Mouse (Mus musculus) liver, embryonic 14.5 days (tissue): ENCODE measurements at regions not wholly inside any gene's neighbourhood (a gene's known extent, or its start where the extent isn't known, plus 50 kb on each side); places are given as distances from the start of the nearest gene placed in this dataset.

Experiments used
- ATAC-seq: fragments of 200-750 bp; cut with Nextera tagmentation; 2 replicates; pipeline ENCODE4 v1.8.0; 2017; ENCODE audit warnings: moderate number of reproducible peaks, mild to moderate bottlenecking, moderate library complexity; ENCODE audit not compliant: insufficient read depth
- DNase-seq, 3 experiments: peaks; one replicate each; pipeline ENCODE4 v3.0.0-alpha.2; 2012 to 2013; ENCODE audit warnings: low read depth in 3 of 3, low spot score in 3 of 3
- H3K27ac ChIP-seq: fragments of 300-500 bp; sonication (generic); 2 replicates; pipeline ENCODE4 v1.5.1; 2014; ENCODE audit warnings: moderate library complexity, mild to moderate bottlenecking, control low read depth, inconsistent platforms
- H3K27me3 ChIP-seq: fragments of 300-500 bp; sonication (generic); 2 replicates; pipeline ENCODE4 v1.6.1; 2014; ENCODE audit warnings: mild to moderate bottlenecking, low read length, moderate library complexity; ENCODE audit not compliant: control insufficient read depth, insufficient read depth
- H3K36me3 ChIP-seq: fragments of 300-500 bp; sonication (generic); replicated peaks from 2 replicates; pipeline ENCODE4 v1.6.1; 2014; ENCODE audit warnings: low read depth; ENCODE audit not compliant: control insufficient read depth, insufficient read depth
- H3K4me1 ChIP-seq, 2 experiments: fragments of 200-500 bp in 1 of 2; fragments of 300-500 bp in 1 of 2; sonication (generic) in 1 of 2; replicated peaks; 2 replicates each; pipeline ENCODE4 v1.6.1; 2012 to 2014; ENCODE audit warnings: antibody characterized with exemption in 1 of 2, inconsistent platforms in 1 of 2, low read length in 1 of 2; ENCODE audit not compliant: control insufficient read depth in 2 of 2, insufficient read depth in 2 of 2
- H3K4me2 ChIP-seq: fragments of 300-500 bp; sonication (generic); 2 replicates; pipeline ENCODE4 v1.6.1; 2014; ENCODE audit warnings: low read depth, mild to moderate bottlenecking, control low read depth, moderate library complexity
- H3K4me3 ChIP-seq, 2 experiments: fragments of 200-500 bp in 1 of 2; fragments of 300-500 bp in 1 of 2; sonication (generic) in 1 of 2; 2 replicates each; pipeline ENCODE4 v1.5.1; 2012 to 2014; ENCODE audit warnings: low read depth in 2 of 2, low read length in 2 of 2, mild to moderate bottlenecking in 2 of 2, control low read depth in 1 of 2, inconsistent platforms in 1 of 2, moderate library complexity in 1 of 2; ENCODE audit not compliant: insufficient read depth in 1 of 2
- H3K9ac ChIP-seq: fragments of 300-500 bp; sonication (generic); replicated peaks from 2 replicates; pipeline ENCODE4 v1.6.1; 2014; ENCODE audit warnings: mild to moderate bottlenecking, control low read depth, moderate library complexity
- H3K9me3 ChIP-seq: fragments of 300-500 bp; sonication (generic); 2 replicates; pipeline ENCODE4 v1.6.1; 2016; ENCODE audit warnings: low read length, mixed read lengths; ENCODE audit not compliant: control insufficient read depth
- CTCF ChIP-seq: IDR thresholded peaks from 2 replicates; pipeline ENCODE4 v1.5.1; 2016; ENCODE audit warnings: antibody characterized with exemption, low read depth, control low read depth
- EP300 ChIP-seq: IDR thresholded peaks from 2 replicates; pipeline ENCODE4 v1.6.1; 2016; ENCODE audit warnings: antibody characterized with exemption, low read depth
- WGBS: fragments of 180-500 bp; shearing (Covaris S2); extraction: QIAGEN DNeasy Blood & Tissue Kit; methylation state at CpG from one replicate; pipeline ENCODE4 v1.1.7; 2014; ENCODE audit not compliant: insufficient replicate concordance; 5-methylcytosine and 5-hydroxymethylcytosine counted together

DNA sequence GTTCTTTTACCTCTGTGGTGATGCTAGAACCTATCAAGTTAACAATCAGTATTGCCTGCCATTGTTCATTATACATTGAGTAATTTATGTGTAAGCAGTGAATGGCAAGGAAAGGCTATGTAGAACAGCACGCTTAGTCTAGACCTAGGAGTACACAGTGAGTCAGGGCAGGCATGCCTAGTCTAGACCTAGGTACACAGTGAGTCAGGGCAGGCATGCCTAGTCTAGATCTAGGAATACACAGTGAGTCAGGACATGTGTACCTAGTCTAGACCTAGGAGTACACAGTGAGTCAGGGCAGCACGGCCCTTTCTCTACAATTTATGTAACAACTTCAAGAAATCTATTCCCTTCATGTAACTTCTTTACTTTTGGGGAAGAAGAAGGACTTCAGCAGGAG is 347.2 kb downstream of the Tmem232 start:
- WGBS, result 56% methylated on average over 2 of the region's 2 CpGs
- H3K4me3 ChIP-seq, result no peak overlapping the region
- ATAC-seq, result no peak

DNA sequence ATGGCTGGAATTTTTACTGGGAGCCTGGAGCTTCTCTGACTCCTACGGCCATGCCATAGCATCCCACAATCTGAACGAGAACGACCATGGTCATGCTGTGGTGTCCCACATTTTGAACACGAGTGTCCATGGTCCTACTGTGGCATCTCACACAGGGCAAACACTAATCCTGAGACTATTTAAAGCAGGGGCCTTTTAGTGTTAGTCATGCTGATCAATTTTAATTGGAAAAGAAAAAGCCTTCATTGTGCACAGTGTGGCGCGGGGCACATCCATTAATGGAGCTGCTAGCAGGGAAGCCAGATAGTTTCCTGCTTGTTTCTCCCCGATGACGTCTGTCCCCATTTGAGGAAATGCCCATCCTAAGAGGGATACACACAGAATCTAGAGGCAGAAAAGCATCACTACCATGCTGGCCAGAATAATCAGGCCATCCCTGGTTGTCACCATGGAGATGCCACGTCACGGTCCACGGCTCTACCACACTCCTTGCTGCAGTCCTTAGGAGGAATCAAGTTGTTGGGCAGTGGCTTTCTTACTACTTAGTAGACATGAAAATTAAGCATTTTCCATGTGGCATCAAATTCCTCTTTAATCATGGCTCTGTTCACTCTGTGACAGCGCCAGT is 348.0 kb downstream of the Tmem232 start:
- H3K9me3 ChIP-seq, result no peaks in the 10 kb centered on the region
- DNase-seq, result no peak
- H3K27ac ChIP-seq, result no peak overlapping the region
- no peak overlapping the region for H3K4me3 ChIP-seq
- H3K4me1 ChIP-seq, result no peaks in the 10 kb centered on the region
- H3K9ac ChIP-seq, result no peak overlapping the region
- no peaks in the 10 kb centered on the region for H3K27me3 ChIP-seq
- H3K36me3 ChIP-seq, result no peaks in the 10 kb centered on the region
- ATAC-seq, result no peak
- TF ChIP-seq EP300 (no peak), CTCF (no peak)
- no peak overlapping the region for H3K4me2 ChIP-seq
- 71% methylated on average over 12 of the region's 12 CpGs for WGBS

More for the DNA sequence above, 347.2 kb downstream of the Tmem232 start:
- Histone ChIP-seq H3K27me3 (no peaks in the 10 kb centered on the region), H3K36me3 (no peaks in the 10 kb centered on the region), H3K9ac (no peak overlapping the region), H3K4me2 (no peak overlapping the region), H3K4me1 (no peaks in the 10 kb centered on the region), H3K9me3 (no peaks in the 10 kb centered on the region), H3K27ac (no peak overlapping the region)
- no peak for DNase-seq
- TF ChIP-seq EP300 (no peak), CTCF (no peak)

DNA sequence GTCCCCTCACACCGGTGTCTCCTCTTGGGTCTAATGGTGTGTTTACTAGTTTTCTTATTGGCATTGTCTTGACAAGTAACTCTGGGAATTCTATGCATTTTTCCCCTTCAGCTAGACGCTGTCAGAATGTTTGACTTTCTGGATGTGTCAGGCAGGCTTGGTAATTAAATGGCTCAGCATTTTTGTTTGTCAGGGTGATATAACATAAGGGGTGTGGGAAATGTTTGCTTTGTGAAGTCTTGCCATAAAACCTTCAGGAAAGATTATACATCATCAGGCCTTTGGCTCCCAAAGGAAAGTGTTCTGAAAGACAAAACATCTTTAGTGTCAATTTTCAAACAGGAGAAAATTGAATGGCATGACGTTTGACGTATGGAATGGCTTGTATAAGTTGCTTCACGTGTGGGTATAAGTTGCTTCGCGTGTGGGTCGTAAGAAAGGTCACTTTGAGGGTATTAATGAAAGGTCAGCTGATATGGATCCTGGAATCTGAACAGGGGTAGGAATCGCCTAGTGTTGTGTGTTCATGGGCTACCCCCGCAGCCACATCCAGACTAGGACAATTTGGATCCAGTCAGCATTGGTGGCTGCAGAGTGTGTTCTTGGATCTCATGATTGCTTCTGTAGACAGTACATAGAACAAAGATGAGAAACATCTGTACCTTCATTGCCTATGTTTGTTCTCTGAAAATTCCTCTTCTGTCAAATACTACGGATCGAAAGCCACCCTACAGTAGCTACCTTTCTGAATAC is 349.6 kb downstream of the Tmem232 start:
- Histone ChIP-seq H3K4me1 (no peaks in the 10 kb centered on the region), H3K4me2 (no peak overlapping the region), H3K9me3 (no peaks in the 10 kb centered on the region), H3K27ac (no peak overlapping the region), H3K36me3 (no peaks in the 10 kb centered on the region), H3K4me3 (no peak overlapping the region), H3K27me3 (no peaks in the 10 kb centered on the region), H3K9ac (no peak overlapping the region)
- WGBS, result 62% methylated on average over 12 of the region's 12 CpGs
- TF ChIP-seq EP300 (no peak), CTCF (no peak)
- no peak for DNase-seq
- ATAC-seq, result no peak

GRCm38 (mm10) chr17:65181164-65181563 is 345.3 kb upstream of the 4930583I09Rik start:
- Histone ChIP-seq H3K27me3 (no peaks in the 10 kb centered on the region), H3K4me3 (no peak overlapping the region), H3K4me2 (no peak overlapping the region), H3K9ac (no peak overlapping the region), H3K27ac (no peak overlapping the region), H3K36me3 (no peaks in the 10 kb centered on the region), H3K4me1 (no peaks in the 10 kb centered on the region), H3K9me3 (no peaks in the 10 kb centered on the region)
- TF ChIP-seq CTCF (no peak), EP300 (no peak)
- ATAC-seq (no peak), DNase-seq (no peak)
- 73% methylated on average over 4 of the region's 4 CpGs for WGBS

GRCm38 (mm10) chr17:65175770-65176169 is 339.9 kb upstream of the 4930583I09Rik start:
- H3K9ac ChIP-seq, result no peak overlapping the region
- H3K36me3 ChIP-seq, result no peaks in the 10 kb centered on the region
- no peak for DNase-seq
- no peaks in the 10 kb centered on the region for H3K9me3 ChIP-seq
- no peak overlapping the region for H3K4me3 ChIP-seq
- H3K4me2 ChIP-seq, result no peak overlapping the region
- 49% methylated on average over 4 of the region's 4 CpGs for WGBS
- no peaks in the 10 kb centered on the region for H3K4me1 ChIP-seq
- no peak for TF ChIP-seq CTCF
- TF ChIP-seq EP300, result no peak
- no peaks in the 10 kb centered on the region for H3K27me3 ChIP-seq
- no peak overlapping the region for H3K27ac ChIP-seq
- no peak for ATAC-seq
